Mouse (Mus musculus): ENCODE measurements around the gene Gbp7.

GRCm38 (mm10) chr3:142577108-142577507, 47.0 kb downstream of the Gbp7 start:
- no peak for TF ChIP-seq POLR2A (IDR thresholded peaks at IDR 0.05; ENCODE audit: borderline replicate concordance, extremely low read depth, insufficient read depth, insufficient read length, poor library complexity, severe bottlenecking)
- no peak for TF ChIP-seq CTCF (IDR thresholded peaks at IDR 0.05; ENCODE audit: borderline replicate concordance, extremely low read depth, insufficient read depth, insufficient read length)
